Mouse (Mus musculus) lung, adult 2 months (tissue): ENCODE measurements around the gene Nufip2.

Experiments
- CTCF ChIP-seq: fragments of 200-500 bp; IDR thresholded peaks from 2 replicates; pipeline ENCODE4 v1.5.1; 2011; ENCODE audit warnings: mild to moderate bottlenecking, low read length, control low read depth; ENCODE audit not compliant: insufficient read depth
- POLR2A ChIP-seq: fragments of 200-500 bp; IDR thresholded peaks from 2 replicates; pipeline ENCODE4 v1.6.1; 2011; ENCODE audit warnings: low read depth, mild to moderate bottlenecking, control low read depth, low read length, borderline replicate concordance; ENCODE audit errors: extremely low read depth

DNA sequence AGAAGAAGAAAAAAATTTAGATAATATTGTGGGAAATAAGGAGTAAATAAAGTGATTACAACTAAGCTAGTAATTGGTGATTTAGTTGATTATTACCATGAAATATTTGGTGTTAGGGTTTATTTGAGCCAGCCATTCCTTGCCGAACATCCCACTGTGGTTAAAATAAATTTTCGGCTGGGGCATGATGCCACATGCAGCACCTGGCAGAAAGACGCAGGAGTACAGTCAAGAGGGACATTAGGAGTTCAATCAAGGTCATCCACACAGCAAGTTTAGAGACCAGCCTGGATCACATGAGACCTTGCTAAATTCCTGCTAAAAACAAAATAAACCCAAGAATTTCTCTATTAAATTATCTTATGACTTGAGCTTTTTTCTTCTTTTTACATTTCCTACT is 23.1 kb downstream of the Nufip2 start:
- TF ChIP-seq CTCF (no peak), POLR2A (no peak)
